Mouse (Mus musculus) thymus, postnatal 25 days (tissue): ENCODE results near the gene Sipa1l3.

ENCODE experiments used
- DNase-seq: peaks from one replicate; pipeline ENCODE4 v3.0.0; 2022

Gene Sipa1l3

GRCm38 (mm10) chr7:29327087-29327486, 191.4 kb downstream of the Sipa1l3 start:
- DNase-seq = no peak

- DNase-seq = peak; percentile 59
Observed at GRCm38 (mm10) chr7:29319337-29320307, 198.8 kb downstream of the Sipa1l3 start.

- peak; percentile 50 for DNase-seq
Observed at GRCm38 (mm10) chr7:29318115-29318911, 200.1 kb downstream of the Sipa1l3 start.

GRCm38 (mm10) chr7:29317558-29317957, 200.9 kb downstream of the Sipa1l3 start:
- peak; percentile 67 for DNase-seq

GRCm38 (mm10) chr7:29316976-29317375, 201.5 kb downstream of the Sipa1l3 start:
- DNase-seq = peak; percentile 50

- no peak for DNase-seq
Observed at GRCm38 (mm10) chr7:29316137-29316734, 202.2 kb downstream of the Sipa1l3 start.

GRCm38 (mm10) chr7:29314844-29315628, 203.4 kb downstream of the Sipa1l3 start:
- no peak for DNase-seq

- DNase-seq = no peak
Observed at GRCm38 (mm10) chr7:29313572-29314261, 204.7 kb downstream of the Sipa1l3 start.

GRCm38 (mm10) chr7:29313051-29313450, 205.4 kb downstream of the Sipa1l3 start:
- no peak for DNase-seq

- DNase-seq = no peak
Observed at GRCm38 (mm10) chr7:29309749-29310148, 208.7 kb downstream of the Sipa1l3 start.

GRCm38 (mm10) chr7:29309221-29309721, 209.2 kb downstream of the Sipa1l3 start:
- peak; percentile 51 for DNase-seq

GRCm38 (mm10) chr7:29307350-29308104, 210.9 kb downstream of the Sipa1l3 start:
- DNase-seq = peak; percentile 87

- no peak for DNase-seq
Observed at GRCm38 (mm10) chr7:29306619-29307018, 211.8 kb downstream of the Sipa1l3 start.

- no peak for DNase-seq
Observed at GRCm38 (mm10) chr7:29306108-29306507, 212.3 kb downstream of the Sipa1l3 start.

GRCm38 (mm10) chr7:29305263-29305988, 213.0 kb downstream of the Sipa1l3 start:
- DNase-seq = no peak

GRCm38 (mm10) chr7:29304463-29305262, 213.8 kb downstream of the Sipa1l3 start:
- no peak for DNase-seq

GRCm38 (mm10) chr7:29303738-29304462, 214.5 kb downstream of the Sipa1l3 start, which contains the start of gene Dpf1:
Dpf1 (plus strand) TSS chr7:29303951.
- peak; percentile 81 for DNase-seq

- no peak for DNase-seq
Observed at GRCm38 (mm10) chr7:29302641-29303040, 215.8 kb downstream of the Sipa1l3 start.
